Mouse (Mus musculus) forebrain, embryonic 11.5 days (tissue): ENCODE data around the gene Mios. TPM values are rescaled to one million over a fixed set of nuclear protein-coding genes. Genes with fewer than 3 reads are reported as not detected.
A peak's percentile ranks its signal among the peaks of the same experiment; 100 is the strongest.

Source experiments
- ATAC-seq: fragments of 200-750 bp; cut with Nextera tagmentation; replicated peaks from 2 replicates; pipeline ENCODE4 v1.8.0; 2017; ENCODE audit warnings: moderate TSS enrichment; ENCODE audit not compliant: low FRiP score
- DNase-seq: peaks from one replicate; pipeline ENCODE4 v3.0.0-alpha.2; 2017; ENCODE audit warnings: low spot score
- H3K27ac ChIP-seq: fragments of 300-500 bp; sonication (generic); 2 replicates; pipeline ENCODE4 v1.5.1; 2014; ENCODE audit warnings: low read depth, low read length
- H3K27me3 ChIP-seq: fragments of 300-500 bp; sonication (generic); 2 replicates; pipeline ENCODE4 v1.6.1; 2014; ENCODE audit warnings: mild to moderate bottlenecking, low read length, mixed read lengths; ENCODE audit not compliant: control insufficient read depth, insufficient read depth
- H3K36me3 ChIP-seq: fragments of 300-500 bp; sonication (generic); 2 replicates; pipeline ENCODE4 v1.6.1; 2014; ENCODE audit warnings: mild to moderate bottlenecking, low read length, moderate library complexity, mixed read lengths; ENCODE audit not compliant: control insufficient read depth, insufficient read depth
- H3K4me1 ChIP-seq: fragments of 300-500 bp; sonication (generic); replicated peaks from 2 replicates; pipeline ENCODE4 v1.6.1; 2014; ENCODE audit warnings: low read length, mixed read lengths; ENCODE audit not compliant: control insufficient read depth, insufficient read depth
- H3K4me2 ChIP-seq: fragments of 300-500 bp; sonication (generic); 2 replicates; pipeline ENCODE4 v1.6.1; 2014; ENCODE audit warnings: low read depth, mild to moderate bottlenecking, low read length, moderate library complexity, mixed read lengths; ENCODE audit not compliant: severe bottlenecking
- H3K4me3 ChIP-seq: fragments of 300-500 bp; sonication (generic); 2 replicates; pipeline ENCODE4 v1.5.1; 2014; ENCODE audit warnings: low read depth, low read length
- H3K9ac ChIP-seq: fragments of 300-500 bp; sonication (generic); 2 replicates; pipeline ENCODE4 v1.6.1; 2014; ENCODE audit warnings: low read length
- H3K9me3 ChIP-seq: fragments of 300-500 bp; sonication (generic); 2 replicates; pipeline ENCODE4 v1.6.1; 2016; ENCODE audit warnings: low read length, mixed read lengths; ENCODE audit not compliant: control insufficient read depth
- WGBS: fragments of 180-500 bp; shearing (Covaris S2); extraction: QIAGEN DNeasy Blood & Tissue Kit; methylation state at CpG from one replicate; pipeline ENCODE4 v1.1.7; 2014; 5-methylcytosine and 5-hydroxymethylcytosine counted together
- polyA plus RNA-seq: library from polyadenylated mRNA; unstranded; fragments of >200 nt; fragmentation: Nextera tagmentation; extraction: Ambion mirVana; gene quantifications from 2 replicates; pipeline ENCODE4 v1.2.1, GENCODE M21; 2014

Gene Mios
- polyA plus RNA-seq, 1 experiment from 2014 or later: 27.0 TPM

DNA sequence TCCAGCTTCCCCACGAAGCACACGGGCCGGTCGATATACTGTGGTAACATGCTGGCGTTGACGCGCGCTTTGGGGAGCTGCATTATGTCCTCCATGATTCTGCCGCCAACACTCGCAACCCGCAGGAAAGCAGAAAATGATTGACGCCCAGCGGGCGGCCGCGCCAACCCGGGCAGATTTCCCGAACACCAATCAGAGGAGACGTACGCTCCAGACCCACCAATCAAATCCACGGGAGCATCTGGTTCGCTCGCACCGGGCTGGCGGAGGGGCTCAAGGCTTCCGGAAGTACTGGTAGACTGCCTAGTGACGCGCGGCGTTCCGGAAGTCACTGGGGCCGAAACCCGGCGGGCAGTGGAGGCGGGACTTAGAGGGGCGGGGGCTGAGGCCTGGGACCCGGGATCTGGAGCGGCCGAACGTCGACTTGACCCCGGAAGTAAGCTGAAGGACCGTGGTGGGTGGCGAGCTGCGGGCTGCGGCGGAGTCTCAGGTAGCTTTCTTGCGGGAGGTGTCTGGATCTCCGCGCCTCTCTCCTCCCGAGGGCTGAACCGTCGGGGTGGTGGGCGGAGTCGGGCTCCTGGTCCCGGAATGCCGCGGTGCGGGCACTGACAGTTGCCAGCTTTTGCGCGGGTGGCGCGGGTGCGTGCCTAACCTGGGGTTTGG lies 50.1 kb downstream of the Mios start, which contains the start of the genes Rpa3, Umad1 and Gm45062:
Gene Rpa3, minus strand, starts transcription at position 170 of the 663 bp plus-strand sequence.
Gene Umad1, plus strand, starts transcription at position 285 of the 663 bp plus-strand sequence.
Gene Gm45062, plus strand, starts transcription at position 447 of the 663 bp plus-strand sequence.
- under 1% methylated on average over 64 of the region's 64 CpGs for WGBS
- no peaks in the 10 kb centered on the region for H3K36me3 ChIP-seq
- H3K27ac ChIP-seq: 0 out of 2 replicates have a peak within 1 kb of the TSS, but pooled peaks have one; percentile 41
- H3K4me2 ChIP-seq: peak within 1 kb of the TSS; percentile 92
- no peaks in the 10 kb centered on the region; the same call in 1 of the 2 replicates for H3K4me1 ChIP-seq
- H3K4me3 ChIP-seq: peak within 1 kb of the TSS; percentile 65
- ATAC-seq (peak; percentile 100), DNase-seq (peak; percentile 98)
- H3K9me3 ChIP-seq: no peaks in the 10 kb centered on the region
- no peaks in the 10 kb centered on the region for H3K27me3 ChIP-seq
- peak within 1 kb of the TSS; percentile 77 for H3K9ac ChIP-seq

DNA sequence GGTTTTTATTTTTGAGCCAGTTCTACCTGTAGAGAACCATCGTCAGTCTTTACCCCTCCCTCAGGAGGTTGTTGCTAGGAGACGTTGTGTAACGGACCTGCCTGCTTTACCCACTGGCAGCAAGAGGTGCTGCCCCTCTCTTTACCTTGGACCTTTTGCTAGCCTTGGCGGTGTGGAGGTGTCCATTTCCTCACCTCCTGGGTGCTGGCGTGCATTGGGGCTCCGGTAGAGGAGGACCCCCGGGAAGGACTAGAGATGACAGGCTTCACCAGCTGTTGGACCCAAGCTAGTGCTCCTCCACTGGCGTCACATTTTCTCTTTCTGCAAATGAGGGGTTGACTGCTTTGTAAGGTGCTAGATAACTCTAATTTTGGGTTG lies 50.6 kb downstream of the Mios start:
- DNase-seq: no peak
- peak overlapping the region; percentile 92 for H3K4me2 ChIP-seq
- H3K4me3 ChIP-seq: peak overlapping the region; percentile 65
- no peaks in the 10 kb centered on the region; the same call in 1 of the 2 replicates for H3K4me1 ChIP-seq
- ATAC-seq: no peak
- no peaks in the 10 kb centered on the region for H3K27me3 ChIP-seq
- no peak overlapping the region for H3K27ac ChIP-seq
- 1% methylated on average over 8 of the region's 8 CpGs for WGBS
- peak overlapping the region; percentile 69 for H3K9ac ChIP-seq
- H3K36me3 ChIP-seq: no peaks in the 10 kb centered on the region
- H3K9me3 ChIP-seq: no peaks in the 10 kb centered on the region

DNA sequence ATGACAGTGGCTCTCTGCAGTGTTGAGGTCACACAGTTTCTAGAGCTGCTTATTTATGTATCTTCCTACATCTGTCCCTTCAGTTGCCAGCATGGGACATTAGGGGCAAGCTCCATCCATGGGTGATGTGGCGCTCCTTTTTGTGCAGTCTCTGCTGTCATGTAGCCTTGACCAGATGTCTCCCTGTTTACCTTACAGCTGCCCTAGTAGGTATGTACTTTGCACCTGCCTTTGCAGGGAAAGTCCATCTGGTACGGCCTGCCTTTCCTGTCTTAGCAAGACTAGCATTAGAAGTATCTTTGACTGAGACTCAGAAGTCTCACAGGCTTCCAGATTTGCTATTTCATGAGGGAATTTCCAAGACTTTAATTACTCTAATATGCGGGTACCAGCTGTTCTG lies 62.0 kb downstream of the Mios start:
- Histone ChIP-seq H3K9me3 (no peaks in the 10 kb centered on the region), H3K27me3 (no peaks in the 10 kb centered on the region), H3K4me1 (0 out of 2 replicates have a peak, but pooled peaks cover 2% of the 10 kb centered on the region), H3K4me2 (no peak overlapping the region), H3K36me3 (no peaks in the 10 kb centered on the region), H3K27ac (no peak overlapping the region), H3K4me3 (no peak overlapping the region), H3K9ac (no peak overlapping the region)
- 91% methylated on average over 3 of the region's 3 CpGs for WGBS
- ATAC-seq (no peak), DNase-seq (no peak)

DNA sequence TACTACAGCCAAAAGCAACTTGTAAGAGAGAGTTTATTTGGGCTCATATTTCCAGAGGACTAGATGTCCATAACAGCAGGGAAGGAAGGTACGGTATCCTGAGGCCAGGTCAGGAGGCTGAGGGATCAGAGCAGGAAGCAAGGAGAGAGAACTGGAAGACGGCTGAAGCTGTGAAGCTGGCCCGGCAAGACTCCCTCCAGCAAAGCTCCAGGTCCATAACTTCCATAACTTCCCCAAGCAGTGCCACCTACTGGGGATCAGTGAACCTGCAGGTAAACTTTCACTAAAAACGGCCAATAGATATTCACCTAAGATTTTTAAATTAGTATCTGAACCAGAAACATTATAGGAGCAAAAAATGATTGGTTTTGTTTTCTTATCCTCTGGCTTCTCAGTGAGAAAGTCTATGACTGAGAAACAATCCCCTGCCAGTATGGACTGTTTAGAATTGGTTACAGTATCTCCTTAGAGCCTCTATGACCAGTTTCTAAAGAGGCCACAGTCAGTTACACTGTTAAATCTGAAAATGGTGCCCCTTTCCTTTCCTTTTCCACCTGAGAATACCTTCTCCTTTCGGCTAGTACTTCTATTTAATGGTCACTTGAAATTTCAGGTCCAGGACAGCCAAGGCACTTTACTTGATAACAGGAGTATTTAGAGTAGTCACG lies 65.5 kb downstream of the Mios start:
- ATAC-seq: 0 out of 2 replicates have a peak, but pooled peaks have one; percentile 60

DNA sequence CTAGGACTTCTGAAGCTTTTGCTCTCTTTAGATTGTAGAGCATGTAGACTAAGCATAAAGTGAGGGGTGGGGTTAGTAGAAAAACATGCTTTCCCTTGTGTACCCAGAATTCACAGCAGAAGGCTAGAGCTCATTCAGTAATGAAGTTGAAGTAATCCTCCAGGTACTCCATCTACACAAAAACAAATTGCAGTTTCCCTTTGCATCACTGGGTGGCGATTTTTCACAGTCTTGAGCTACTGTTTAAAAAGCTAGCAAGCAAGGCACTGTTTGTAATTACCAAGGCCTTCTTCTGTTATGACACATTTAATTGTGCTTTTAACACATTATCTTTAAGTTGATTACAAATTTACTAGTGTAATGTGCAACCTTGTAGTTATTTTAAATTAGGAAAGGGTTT lies 66.1 kb downstream of the Mios start:
- H3K27ac ChIP-seq: no peak overlapping the region
- WGBS: 10% methylated on average over 1 of the region's 1 CpGs
- peak; percentile 61 for ATAC-seq
- no peak overlapping the region for H3K4me2 ChIP-seq
- H3K36me3 ChIP-seq: no peaks in the 10 kb centered on the region
- H3K9me3 ChIP-seq: no peaks in the 10 kb centered on the region
- DNase-seq: no peak
- no peaks in the 10 kb centered on the region for H3K27me3 ChIP-seq
- 0 out of 2 replicates have a peak, but pooled peaks cover 2% of the 10 kb centered on the region for H3K4me1 ChIP-seq
- H3K9ac ChIP-seq: no peak overlapping the region
- H3K4me3 ChIP-seq: no peak overlapping the region

More for the DNA sequence above, 65.5 kb downstream of the Mios start:
- Histone ChIP-seq H3K9ac (no peak overlapping the region), H3K4me2 (no peak overlapping the region), H3K36me3 (no peaks in the 10 kb centered on the region), H3K27ac (no peak overlapping the region), H3K27me3 (no peaks in the 10 kb centered on the region), H3K9me3 (no peaks in the 10 kb centered on the region), H3K4me1 (0 out of 2 replicates have a peak, but pooled peaks cover 2% of the 10 kb centered on the region), H3K4me3 (no peak overlapping the region)
- DNase-seq: peak; percentile 76
- 35% methylated on average over 6 of the region's 6 CpGs for WGBS

DNA sequence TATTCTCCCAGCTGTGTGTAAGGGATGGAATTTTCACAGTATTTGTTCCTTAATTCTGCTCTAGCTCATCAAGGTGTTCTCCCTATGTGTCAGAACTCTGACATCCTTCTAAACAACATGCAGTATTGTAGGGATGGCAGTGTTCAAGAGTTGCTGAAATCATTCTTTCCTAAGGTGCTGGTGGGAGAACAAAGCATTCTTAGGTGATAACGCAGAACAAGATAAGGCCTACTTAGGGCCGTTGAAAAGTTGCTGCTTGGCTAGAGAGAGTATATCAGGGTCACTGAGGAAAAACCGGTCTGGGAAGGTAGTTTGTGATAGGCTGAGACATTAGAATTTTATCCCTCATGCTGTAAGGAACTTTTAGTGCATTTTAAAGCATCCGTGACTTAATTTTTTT lies 67.4 kb downstream of the Mios start:
- Histone ChIP-seq H3K4me2 (no peak overlapping the region), H3K4me1 (0 out of 2 replicates have a peak, but pooled peaks cover 2% of the 10 kb centered on the region), H3K27ac (no peak overlapping the region), H3K9ac (no peak overlapping the region), H3K4me3 (no peak overlapping the region), H3K36me3 (no peaks in the 10 kb centered on the region), H3K27me3 (no peaks in the 10 kb centered on the region), H3K9me3 (no peaks in the 10 kb centered on the region)
- 89% methylated on average over 4 of the region's 4 CpGs for WGBS
- ATAC-seq (no peak), DNase-seq (no peak)

DNA sequence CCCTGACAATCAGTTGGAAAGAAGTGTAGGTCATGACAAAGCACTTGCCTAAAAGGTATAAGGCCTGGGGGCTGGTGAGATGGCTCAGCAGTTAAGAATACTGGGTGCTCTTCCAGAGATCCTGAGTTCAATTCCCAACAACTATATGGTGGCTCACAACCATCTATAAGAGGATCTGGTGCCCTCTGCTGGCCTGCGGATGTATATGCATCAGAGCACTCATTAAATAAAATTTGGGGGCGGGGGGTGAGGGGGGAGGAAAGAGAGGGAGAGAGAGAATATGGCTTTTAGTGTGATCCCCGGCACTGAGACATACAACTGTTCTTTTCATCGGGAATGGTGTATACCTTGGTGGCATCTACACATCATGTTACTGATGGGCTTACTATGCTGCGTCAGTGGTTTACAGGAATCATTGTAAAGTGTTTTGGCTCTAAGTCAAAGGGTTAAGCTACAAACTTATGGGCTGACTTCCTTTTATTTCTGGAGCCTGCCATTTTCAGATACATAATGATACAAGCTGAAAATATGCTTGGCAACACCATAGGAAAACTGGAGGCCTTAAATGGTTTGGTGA lies 69.5 kb downstream of the Mios start:
- no peak overlapping the region for H3K27ac ChIP-seq
- no peaks in the 10 kb centered on the region for H3K27me3 ChIP-seq
- ATAC-seq (no peak), DNase-seq (no peak)
- no peaks in the 10 kb centered on the region for H3K9me3 ChIP-seq
- no peak overlapping the region for H3K4me2 ChIP-seq
- H3K9ac ChIP-seq: no peak overlapping the region
- H3K4me1 ChIP-seq: 0 out of 2 replicates have a peak, but pooled peaks cover 2% of the 10 kb centered on the region
- WGBS: 71% methylated on average over 5 of the region's 5 CpGs
- H3K36me3 ChIP-seq: no peaks in the 10 kb centered on the region
- no peak overlapping the region for H3K4me3 ChIP-seq

DNA sequence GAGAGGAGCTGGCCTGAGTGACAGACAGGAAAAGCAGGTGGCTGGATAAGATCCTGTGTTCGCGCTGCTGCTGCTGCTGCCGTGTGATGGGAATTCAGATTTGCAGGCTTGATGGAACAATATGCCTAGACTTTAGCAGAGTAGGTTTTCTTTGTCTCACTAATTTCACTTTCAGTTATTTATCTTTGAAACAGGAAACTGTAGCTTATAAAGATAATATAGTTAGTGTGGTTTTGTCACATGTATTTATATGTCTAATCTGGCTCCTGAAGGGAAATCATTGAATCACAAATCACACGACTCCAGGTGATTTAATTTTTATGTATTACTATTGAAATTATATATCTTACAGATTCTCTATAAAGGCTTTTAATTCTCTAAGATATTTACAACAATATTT lies 74.2 kb downstream of the Mios start:
- Histone ChIP-seq H3K9me3 (no peaks in the 10 kb centered on the region), H3K36me3 (no peaks in the 10 kb centered on the region), H3K27ac (no peak overlapping the region), H3K4me2 (no peak overlapping the region), H3K4me1 (no peaks in the 10 kb centered on the region), H3K9ac (no peak overlapping the region), H3K4me3 (no peak overlapping the region), H3K27me3 (no peaks in the 10 kb centered on the region)
- ATAC-seq (no peak), DNase-seq (no peak)
- WGBS: 92% methylated on average over 4 of the region's 4 CpGs
